Mouse (Mus musculus): Measurements from ENCODE around the gene Napsa. TPM values are rescaled to one million over a fixed set of nuclear protein-coding genes. Genes with fewer than 3 reads are reported as not detected.

Napsa gene
- polyA plus RNA-seq, 1 experiment from 2014 or later: 1.4 TPM

DNA sequence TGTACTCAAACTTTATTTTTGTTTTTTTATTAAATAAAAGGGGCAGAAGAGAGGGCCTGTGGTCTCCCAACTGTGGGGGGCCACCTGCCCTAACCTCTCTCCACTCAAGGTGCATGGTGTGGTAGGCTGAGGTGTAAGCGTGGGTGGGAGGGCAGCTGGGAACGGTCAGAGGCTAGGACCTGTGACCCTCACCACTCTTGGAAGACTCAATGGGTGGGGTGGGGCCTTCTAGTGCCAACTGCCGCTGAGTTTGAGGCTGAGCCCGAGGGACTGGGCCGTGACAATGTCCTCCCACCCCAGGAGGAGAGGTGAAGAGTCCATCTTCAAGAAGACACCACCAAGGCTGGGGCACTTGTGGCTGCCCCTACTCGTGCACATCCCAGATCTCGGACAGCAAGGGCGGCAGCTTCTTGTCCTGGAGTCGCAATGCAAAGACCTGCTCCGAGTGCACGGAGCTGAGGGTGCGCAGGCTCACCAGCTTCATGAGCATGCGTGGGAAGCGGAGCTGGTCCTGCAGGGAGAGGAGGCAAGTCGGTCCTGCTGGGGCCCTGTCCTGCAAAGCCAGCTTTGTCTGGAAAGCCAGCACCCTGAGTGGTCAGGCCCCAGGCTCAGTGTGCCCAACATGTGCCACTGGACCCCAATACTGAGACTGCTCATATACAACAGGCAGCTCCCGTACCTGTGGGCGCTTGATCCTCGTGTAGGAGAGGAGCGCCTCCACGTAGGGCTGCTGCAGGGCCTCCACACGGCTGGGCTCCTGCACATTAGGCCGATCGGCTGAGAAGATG is 22.4 kb upstream of the Napsa start:
- Histone ChIP-seq H3K4me1 (replicated peaks; ENCODE audit: control insufficient read depth, insufficient read depth, low read length) (peaks cover 27% of the 10 kb centered on the region), H3K4me3 (replicated peaks; ENCODE audit: low read length) (no peak overlapping the region), H3K27ac (ENCODE audit: low read length) (no peak overlapping the region), H3K4me2 (ENCODE audit: low read length) (no peak overlapping the region), H3K36me3 (ENCODE audit: control insufficient read depth, insufficient read depth) (peaks cover 10% of the 10 kb centered on the region), H3K9ac (replicated peaks; ENCODE audit: low read depth, low read length) (no peak overlapping the region), H3K9me3 (ENCODE audit: control insufficient read depth, low read length) (no peaks in the 10 kb centered on the region), H3K27me3 (replicated peaks; ENCODE audit: control insufficient read depth, insufficient read depth, low read length) (no peaks in the 10 kb centered on the region)
- WGBS: 96% methylated on average over 23 of the region's 23 CpGs
- no peak for ATAC-seq

DNA sequence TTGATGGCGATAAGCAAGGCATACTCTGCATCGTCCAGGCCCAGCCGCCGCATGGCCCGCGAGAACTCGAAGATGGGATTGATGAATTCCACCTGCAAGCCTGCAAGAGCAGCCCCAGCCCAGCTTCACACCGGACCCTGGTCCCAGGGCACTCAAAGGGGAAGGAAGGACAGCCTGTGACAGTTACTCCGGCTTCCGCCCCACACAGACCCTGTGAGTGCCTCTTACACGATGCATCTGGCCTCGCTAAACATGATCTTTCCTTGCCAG is 21.8 kb upstream of the Napsa start:
- WGBS: 98% methylated on average over 12 of the region's 12 CpGs
- no peaks in the 10 kb centered on the region for H3K27me3 ChIP-seq (replicated peaks; ENCODE audit: control insufficient read depth, insufficient read depth, low read length)
- no peak overlapping the region for H3K27ac ChIP-seq (ENCODE audit: low read length)
- H3K4me2 ChIP-seq (ENCODE audit: low read length): no peak overlapping the region
- ATAC-seq: no peak
- H3K36me3 ChIP-seq (ENCODE audit: control insufficient read depth, insufficient read depth): peaks cover 10% of the 10 kb centered on the region
- no peak overlapping the region for H3K9ac ChIP-seq (replicated peaks; ENCODE audit: low read depth, low read length)
- H3K4me3 ChIP-seq (replicated peaks; ENCODE audit: low read length): no peak overlapping the region
- no peaks in the 10 kb centered on the region for H3K9me3 ChIP-seq (ENCODE audit: control insufficient read depth, low read length)
- H3K4me1 ChIP-seq (replicated peaks; ENCODE audit: control insufficient read depth, insufficient read depth, low read length): peaks cover 27% of the 10 kb centered on the region

- Histone ChIP-seq H3K27ac (ENCODE audit: low read length) (no peak overlapping the region), H3K4me3 (replicated peaks; ENCODE audit: low read length) (no peak overlapping the region), H3K9ac (replicated peaks; ENCODE audit: low read depth, low read length) (no peak overlapping the region), H3K9me3 (ENCODE audit: control insufficient read depth, low read length) (no peaks in the 10 kb centered on the region), H3K4me1 (replicated peaks; ENCODE audit: control insufficient read depth, insufficient read depth, low read length) (peaks cover 27% of the 10 kb centered on the region), H3K36me3 (ENCODE audit: control insufficient read depth, insufficient read depth) (peaks cover 10% of the 10 kb centered on the region), H3K27me3 (replicated peaks; ENCODE audit: control insufficient read depth, insufficient read depth, low read length) (peaks cover 3% of the 10 kb centered on the region; the same call in 1 of the 2 replicates), H3K4me2 (ENCODE audit: low read length) (no peak overlapping the region)
- no peak for ATAC-seq
- WGBS: 94% methylated on average over 21 of the region's 21 CpGs
Observed at GRCm38 (mm10) chr7:44551301-44551700, 20.9 kb upstream of the Napsa start.

DNA sequence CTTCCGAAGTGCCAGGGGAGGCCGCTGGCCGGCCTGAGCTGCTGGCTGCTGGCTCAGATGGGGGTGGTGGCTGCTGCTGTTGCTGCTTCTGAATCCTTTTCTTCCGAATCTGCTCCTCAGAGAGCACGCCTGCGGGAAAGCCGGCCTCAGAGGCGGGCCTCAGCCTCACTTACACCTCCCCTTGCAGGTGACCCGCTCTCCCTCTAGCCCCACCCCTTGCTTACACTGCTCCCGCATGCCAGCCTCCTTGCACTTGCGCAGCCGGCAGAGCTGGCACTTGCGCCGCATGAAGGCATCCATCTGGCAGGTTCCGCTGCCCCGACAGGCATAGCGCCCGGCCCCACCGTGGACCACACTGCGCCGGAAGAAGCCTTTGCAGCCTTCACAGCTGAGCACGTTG is 20.4 kb upstream of the Napsa start:
- no peaks in the 10 kb centered on the region for H3K9me3 ChIP-seq (ENCODE audit: control insufficient read depth, low read length)
- H3K27me3 ChIP-seq (replicated peaks; ENCODE audit: control insufficient read depth, insufficient read depth, low read length): peaks cover 3% of the 10 kb centered on the region; the same call in 1 of the 2 replicates
- peaks cover 10% of the 10 kb centered on the region for H3K36me3 ChIP-seq (ENCODE audit: control insufficient read depth, insufficient read depth)
- H3K4me3 ChIP-seq (replicated peaks; ENCODE audit: low read length): no peak overlapping the region
- ATAC-seq: no peak
- H3K9ac ChIP-seq (replicated peaks; ENCODE audit: low read depth, low read length): no peak overlapping the region
- no peak overlapping the region for H3K4me2 ChIP-seq (ENCODE audit: low read length)
- WGBS: 76% methylated on average over 22 of the region's 22 CpGs
- H3K4me1 ChIP-seq (replicated peaks; ENCODE audit: control insufficient read depth, insufficient read depth, low read length): peaks cover 27% of the 10 kb centered on the region
- no peak overlapping the region for H3K27ac ChIP-seq (ENCODE audit: low read length)

DNA sequence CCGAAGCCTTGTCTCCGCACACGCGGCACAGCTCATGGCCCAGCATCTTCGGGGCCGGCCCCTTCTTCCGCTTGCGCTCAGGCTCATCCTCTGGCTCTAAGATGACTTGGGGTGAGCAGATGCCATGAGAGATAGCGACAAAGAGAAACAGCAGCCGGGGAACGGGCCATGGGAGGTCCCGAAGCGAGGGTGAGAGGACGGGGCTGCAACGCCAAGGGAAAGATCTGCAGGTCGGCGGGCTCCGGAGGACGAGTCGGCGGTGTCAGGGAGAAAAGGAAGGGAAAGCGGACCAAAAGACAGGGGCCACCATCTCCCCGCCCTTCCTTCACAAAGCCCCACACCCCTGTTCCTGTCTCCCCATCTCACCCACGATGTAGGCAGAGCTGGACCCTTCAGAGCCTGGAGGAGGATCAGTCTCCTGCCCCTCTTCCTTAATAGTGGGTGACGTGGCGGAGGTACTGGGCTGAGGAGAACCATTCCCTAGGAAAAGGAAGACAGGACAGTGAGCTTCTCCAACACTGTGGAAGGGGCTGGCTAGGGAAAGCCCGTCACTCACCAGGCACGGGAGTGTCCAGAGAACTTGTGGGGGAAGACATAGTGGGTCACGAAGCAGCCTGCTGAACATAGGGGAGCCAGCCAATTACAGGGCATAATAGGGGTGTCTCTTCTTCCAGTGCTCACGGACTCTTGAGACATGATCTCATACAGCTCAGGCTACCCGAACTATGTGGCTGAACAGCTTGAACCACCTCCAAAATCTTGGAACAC is 19.9 kb upstream of the Napsa start:
- no peak for ATAC-seq
- H3K4me3 ChIP-seq (replicated peaks; ENCODE audit: low read length): no peak overlapping the region
- WGBS: 87% methylated on average over 31 of the region's 31 CpGs
- peaks cover 25% of the 10 kb centered on the region for H3K4me1 ChIP-seq (replicated peaks; ENCODE audit: control insufficient read depth, insufficient read depth, low read length)
- H3K9ac ChIP-seq (replicated peaks; ENCODE audit: low read depth, low read length): no peak overlapping the region
- H3K36me3 ChIP-seq (ENCODE audit: control insufficient read depth, insufficient read depth): peaks cover 10% of the 10 kb centered on the region
- peak overlapping the region; percentile 68 for H3K4me2 ChIP-seq (ENCODE audit: low read length)
- H3K27me3 ChIP-seq (replicated peaks; ENCODE audit: control insufficient read depth, insufficient read depth, low read length): peaks cover 3% of the 10 kb centered on the region; the same call in 1 of the 2 replicates
- no peaks in the 10 kb centered on the region for H3K9me3 ChIP-seq (ENCODE audit: control insufficient read depth, low read length)
- no peak overlapping the region for H3K27ac ChIP-seq (ENCODE audit: low read length)

DNA sequence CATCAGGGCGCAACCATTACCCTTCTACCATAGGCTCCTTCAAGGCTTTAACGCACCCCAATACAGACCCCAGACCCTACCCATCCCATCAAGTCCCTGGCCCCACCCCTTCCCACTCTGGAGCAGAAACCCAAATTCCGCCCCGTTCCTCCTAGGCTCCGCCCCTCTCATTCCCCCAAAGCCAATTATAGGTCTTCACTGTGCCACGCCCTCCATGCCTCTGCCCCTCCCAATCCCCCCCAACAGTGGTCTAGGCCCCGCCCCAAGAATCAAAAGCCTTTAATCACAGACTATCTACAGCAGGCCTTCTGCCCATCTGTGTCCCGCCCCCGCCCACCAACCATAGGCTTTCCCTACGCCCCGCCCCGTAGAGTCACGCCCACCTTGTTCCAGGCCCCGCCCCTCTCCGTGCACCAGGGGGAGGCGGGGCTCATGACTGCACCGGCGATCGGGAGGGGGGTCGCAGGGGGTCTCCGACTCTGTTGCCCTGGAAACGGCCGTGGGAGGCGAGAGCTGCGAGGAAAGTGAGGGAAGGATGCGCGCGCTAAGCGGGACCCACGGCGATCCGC is 18.9 kb upstream of the Napsa start:
- peak overlapping the region; percentile 24 for H3K9ac ChIP-seq (replicated peaks; ENCODE audit: low read depth, low read length)
- peaks cover 10% of the 10 kb centered on the region for H3K36me3 ChIP-seq (ENCODE audit: control insufficient read depth, insufficient read depth)
- H3K4me1 ChIP-seq (replicated peaks; ENCODE audit: control insufficient read depth, insufficient read depth, low read length): peaks cover 16% of the 10 kb centered on the region
- ATAC-seq: peak; percentile 54
- H3K27me3 ChIP-seq (replicated peaks; ENCODE audit: control insufficient read depth, insufficient read depth, low read length): peaks cover 3% of the 10 kb centered on the region; the same call in 1 of the 2 replicates
- no peaks in the 10 kb centered on the region for H3K9me3 ChIP-seq (ENCODE audit: control insufficient read depth, low read length)
- peak overlapping the region; percentile 69 for H3K4me3 ChIP-seq (replicated peaks; ENCODE audit: low read length)
- under 1% methylated on average over 31 of the region's 32 CpGs for WGBS
- peak overlapping the region; percentile 73 for H3K27ac ChIP-seq (ENCODE audit: low read length)
- H3K4me2 ChIP-seq (ENCODE audit: low read length): peak overlapping the region; percentile 68

DNA sequence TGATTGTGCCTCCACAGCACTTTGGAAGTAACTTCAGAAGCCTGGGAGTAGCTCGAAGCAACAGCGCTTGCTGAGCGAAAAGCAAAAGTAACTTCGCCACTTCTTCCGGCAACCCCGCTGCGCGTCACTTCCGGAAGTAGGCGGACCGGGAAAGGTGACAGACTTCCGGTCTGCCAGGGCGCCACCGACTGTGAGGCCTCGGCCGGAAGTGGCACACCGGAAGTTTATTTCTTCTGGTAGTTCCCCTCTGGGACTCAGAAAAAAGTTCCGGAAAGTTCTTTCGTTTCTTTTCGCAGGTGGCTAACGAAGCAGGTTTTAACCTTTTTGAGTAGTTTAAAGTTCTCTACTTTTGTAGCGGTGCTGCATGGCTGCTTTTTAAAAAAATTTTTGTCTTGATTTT is 18.4 kb upstream of the Napsa start, which contains the start of gene Nr1h2:
Nr1h2 (minus strand) TSS at position 126 of the 400 bp plus-strand sequence.
- Histone ChIP-seq H3K9ac (replicated peaks; ENCODE audit: low read depth, low read length) (peak within 1 kb of the TSS; percentile 24), H3K4me3 (replicated peaks; ENCODE audit: low read length) (peak within 1 kb of the TSS; percentile 69), H3K27ac (ENCODE audit: low read length) (peak within 1 kb of the TSS; percentile 73), H3K9me3 (ENCODE audit: control insufficient read depth, low read length) (no peaks in the 10 kb centered on the region), H3K4me1 (replicated peaks; ENCODE audit: control insufficient read depth, insufficient read depth, low read length) (peaks cover 14% of the 10 kb centered on the region), H3K4me2 (ENCODE audit: low read length) (peak within 1 kb of the TSS; percentile 68), H3K27me3 (replicated peaks; ENCODE audit: control insufficient read depth, insufficient read depth, low read length) (peaks cover 3% of the 10 kb centered on the region; the same call in 1 of the 2 replicates), H3K36me3 (ENCODE audit: control insufficient read depth, insufficient read depth) (peaks cover 10% of the 10 kb centered on the region)
- ATAC-seq: peak; percentile 76
- WGBS: under 1% methylated on average over 22 of the region's 22 CpGs

DNA sequence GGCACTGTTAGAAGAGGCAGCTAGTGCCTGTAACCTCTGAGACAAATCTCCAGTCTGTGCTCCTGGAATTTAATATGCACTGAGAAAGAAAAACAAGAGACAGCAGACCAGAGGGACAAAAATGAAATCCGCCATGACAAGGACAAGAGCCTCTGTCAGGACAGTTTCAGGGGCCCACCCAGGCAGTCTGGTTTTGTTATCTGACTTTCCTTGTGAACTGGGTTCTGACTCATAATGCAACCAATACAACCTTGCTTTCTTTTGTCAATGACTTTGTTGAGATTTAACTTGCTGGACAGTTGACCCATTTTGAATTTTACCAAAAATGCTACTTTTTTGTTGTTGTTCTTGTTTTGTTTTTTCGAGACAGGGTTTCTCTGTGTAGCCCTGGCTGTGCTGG is 14.6 kb upstream of the Napsa start:
- no peak for ATAC-seq
- peaks cover 3% of the 10 kb centered on the region; the same call in 1 of the 2 replicates for H3K27me3 ChIP-seq (replicated peaks; ENCODE audit: control insufficient read depth, insufficient read depth, low read length)
- no peak overlapping the region for H3K4me2 ChIP-seq (ENCODE audit: low read length)
- H3K27ac ChIP-seq (ENCODE audit: low read length): no peak overlapping the region
- WGBS: 74% methylated on average over 2 of the region's 2 CpGs
- H3K9me3 ChIP-seq (ENCODE audit: control insufficient read depth, low read length): no peaks in the 10 kb centered on the region
- H3K4me3 ChIP-seq (replicated peaks; ENCODE audit: low read length): no peak overlapping the region
- H3K9ac ChIP-seq (replicated peaks; ENCODE audit: low read depth, low read length): no peak overlapping the region
- no peaks in the 10 kb centered on the region for H3K36me3 ChIP-seq (ENCODE audit: control insufficient read depth, insufficient read depth)
- peaks cover 12% of the 10 kb centered on the region for H3K4me1 ChIP-seq (replicated peaks; ENCODE audit: control insufficient read depth, insufficient read depth, low read length)
